Mouse (Mus musculus) midbrain, postnatal 0 days (tissue): Measurements from ENCODE around the gene Spout1. TPM values are rescaled to one million over a fixed set of nuclear protein-coding genes. Genes with fewer than 3 reads are reported as not detected.
"Not testable (repeated sequence)": the region's sequence is repeated elsewhere in the genome, so short reads cannot be mapped to it uniquely, and the experiment has no call there.

ENCODE experiments used
- ATAC-seq: fragments of 200-750 bp; cut with Nextera tagmentation; 2 replicates; pipeline ENCODE4 v1.8.0; 2017; ENCODE audit warnings: moderate number of reproducible peaks, mild to moderate bottlenecking, moderate TSS enrichment, moderate library complexity; ENCODE audit not compliant: low FRiP score
- DNase-seq: peaks from one replicate; pipeline ENCODE4 v3.0.0-alpha.2; 2015; ENCODE audit warnings: low spot score
- H3K27ac ChIP-seq: fragments of 300-500 bp; sonication (generic); 2 replicates; pipeline ENCODE4 v1.5.1; 2014; ENCODE audit warnings: low read depth, mild to moderate bottlenecking, low read length, mixed read lengths
- H3K27me3 ChIP-seq: fragments of 300-500 bp; sonication (generic); 2 replicates; pipeline ENCODE4 v1.6.1; 2014; ENCODE audit warnings: low read length, control low read depth, mixed read lengths; ENCODE audit not compliant: insufficient read depth
- H3K36me3 ChIP-seq: fragments of 300-500 bp; sonication (generic); 2 replicates; pipeline ENCODE4 v1.6.1; 2014; ENCODE audit warnings: low read length, control low read depth, mixed read lengths; ENCODE audit not compliant: insufficient read depth
- H3K4me1 ChIP-seq: fragments of 300-500 bp; sonication (generic); 2 replicates; pipeline ENCODE4 v1.6.1; 2014; ENCODE audit warnings: mild to moderate bottlenecking, control low read depth, antibody characterized with exemption, low read length, mixed read lengths; ENCODE audit not compliant: insufficient read depth
- H3K4me2 ChIP-seq: fragments of 300-500 bp; sonication (generic); 2 replicates; pipeline ENCODE4 v1.6.1; 2014; ENCODE audit warnings: low read depth, mild to moderate bottlenecking, low read length, mixed read lengths; ENCODE audit not compliant: poor library complexity, severe bottlenecking
- H3K4me3 ChIP-seq: fragments of 300-500 bp; sonication (generic); 2 replicates; pipeline ENCODE4 v1.5.1; 2014; ENCODE audit warnings: low read depth, mild to moderate bottlenecking, low read length, moderate library complexity
- H3K9ac ChIP-seq: fragments of 300-500 bp; sonication (generic); replicated peaks from 2 replicates; pipeline ENCODE4 v1.6.1; 2014; ENCODE audit warnings: mild to moderate bottlenecking, low read length, moderate library complexity, mixed read lengths; ENCODE audit not compliant: poor library complexity, severe bottlenecking
- H3K9me3 ChIP-seq: fragments of 300-500 bp; sonication (generic); 2 replicates; pipeline ENCODE4 v1.6.1; 2016; ENCODE audit warnings: low read length, control low read depth
- CTCF ChIP-seq: IDR thresholded peaks from 2 replicates; pipeline ENCODE4 v1.5.1; 2016; ENCODE audit warnings: antibody characterized with exemption, mild to moderate bottlenecking
- WGBS: fragments of 180-500 bp; shearing (Covaris S2); extraction: QIAGEN DNeasy Blood & Tissue Kit; methylation state at CpG from one replicate; pipeline ENCODE4 v1.1.7; 2014; 5-methylcytosine and 5-hydroxymethylcytosine counted together
- polyA plus RNA-seq: library from polyadenylated mRNA; unstranded; fragments of >200 nt; fragmentation: Nextera tagmentation; extraction: Ambion mirVana; gene quantifications from 2 replicates; pipeline ENCODE4 v1.2.1, GENCODE M21; 2015
- total RNA-seq: library from RNA; depleted of rRNA; stranded (reverse); fragments of >200 nt; gene quantifications from 2 replicates; pipeline ENCODE4 v1.2.3, GENCODE M21; 2014

Gene Spout1
- total and polyA plus RNA-seq, 2 experiments from 2014 or later: 47.6 to 55.9 TPM

- H3K4me3 ChIP-seq: peak overlapping the region; percentile 78
- H3K9ac ChIP-seq: peak overlapping the region; percentile 79; the same call in 1 of the 2 replicates
- no peak for DNase-seq
- ATAC-seq: no peak
- H3K9me3 ChIP-seq: no peaks in the 10 kb centered on the region
- WGBS: 47% methylated on average over 10 of the region's 10 CpGs
- peaks cover 11% of the 10 kb centered on the region; the same call in 1 of the 2 replicates for H3K4me1 ChIP-seq
- H3K4me2 ChIP-seq: peak overlapping the region; percentile 90
- peaks cover 7% of the 10 kb centered on the region; the same call in 1 of the 2 replicates for H3K36me3 ChIP-seq
- TF ChIP-seq CTCF: no peak
- 0 out of 2 replicates have a peak overlapping the region, but pooled peaks have one; percentile 38 for H3K27ac ChIP-seq
- H3K27me3 ChIP-seq: no peaks in the 10 kb centered on the region
Observed at GRCm38 (mm10) chr2:30134928-30135620, 43.2 kb downstream of the Spout1 start.

GRCm38 (mm10) chr2:30134378-30134711 lies 43.9 kb downstream of the Spout1 start:
- DNase-seq (no peak), ATAC-seq (0 out of 2 replicates have a peak, but pooled peaks have one; percentile 8)
- H3K4me1 ChIP-seq: peaks cover 11% of the 10 kb centered on the region; the same call in 1 of the 2 replicates
- H3K27ac ChIP-seq: peak overlapping the region; percentile 80; the same call in 1 of the 2 replicates
- WGBS: 24% methylated on average over 6 of the region's 6 CpGs
- H3K9me3 ChIP-seq: no peaks in the 10 kb centered on the region
- no peak for TF ChIP-seq CTCF
- peaks cover 5% of the 10 kb centered on the region; the same call in 1 of the 2 replicates for H3K36me3 ChIP-seq
- no peaks in the 10 kb centered on the region for H3K27me3 ChIP-seq
- peak overlapping the region; percentile 78 for H3K4me3 ChIP-seq
- peak overlapping the region; percentile 90 for H3K4me2 ChIP-seq
- H3K9ac ChIP-seq: peak overlapping the region; percentile 79

GRCm38 (mm10) chr2:30133613-30134377 lies 44.5 kb downstream of the Spout1 start, which contains the start of gene Tbc1d13:
TSS of gene Tbc1d13 (plus strand) at chr2:30133746.
- ATAC-seq: peak; percentile 93
- H3K4me2 ChIP-seq: peak within 1 kb of the TSS; percentile 90
- peak; percentile 96 for DNase-seq
- H3K36me3 ChIP-seq: peaks cover 5% of the 10 kb centered on the region; the same call in 1 of the 2 replicates
- under 1% methylated on average over 46 of the region's 46 CpGs for whole genome bisulfite sequencing
- TF ChIP-seq CTCF: no peak
- H3K9ac ChIP-seq: peak within 1 kb of the TSS; percentile 79
- peak within 1 kb of the TSS; percentile 78 for H3K4me3 ChIP-seq
- H3K27ac ChIP-seq: peak within 1 kb of the TSS; percentile 80
- no peaks in the 10 kb centered on the region for H3K27me3 ChIP-seq
- peaks cover 11% of the 10 kb centered on the region; the same call in 1 of the 2 replicates for H3K4me1 ChIP-seq
- no peaks in the 10 kb centered on the region for H3K9me3 ChIP-seq

GRCm38 (mm10) chr2:30132801-30133612 lies 45.3 kb downstream of the Spout1 start:
- no peaks in the 10 kb centered on the region for H3K9me3 ChIP-seq
- no peak for TF ChIP-seq CTCF
- 21% methylated on average over 16 of the region's 16 CpGs for WGBS
- no peaks in the 10 kb centered on the region for H3K27me3 ChIP-seq
- no peak overlapping the region for H3K9ac ChIP-seq
- H3K27ac ChIP-seq: peak overlapping the region; percentile 7; the same call in 1 of the 2 replicates
- ATAC-seq (no peak), DNase-seq (peak; percentile 15)
- H3K4me3 ChIP-seq: peak overlapping the region; percentile 78
- peak overlapping the region; percentile 90 for H3K4me2 ChIP-seq
- peaks cover 5% of the 10 kb centered on the region; the same call in 1 of the 2 replicates for H3K36me3 ChIP-seq
- H3K4me1 ChIP-seq: peaks cover 11% of the 10 kb centered on the region; the same call in 1 of the 2 replicates

GRCm38 (mm10) chr2:30131240-30131639 lies 47.0 kb downstream of the Spout1 start:
- H3K9ac ChIP-seq, DNase-seq, H3K36me3 ChIP-seq, H3K4me2 ChIP-seq, ATAC-seq, H3K27me3 ChIP-seq, H3K9me3 ChIP-seq, H3K27ac ChIP-seq, H3K4me3 ChIP-seq: not testable (repeated sequence)
- 64% methylated on average over 5 of the region's 5 CpGs for WGBS
- TF ChIP-seq CTCF: peak; percentile 34
- peaks cover 11% of the 10 kb centered on the region; the same call in 1 of the 2 replicates for H3K4me1 ChIP-seq
